Mouse (Mus musculus) bone marrow, adult 2 months (tissue): ENCODE results near the gene Pgam1.

Source experiments
- CTCF ChIP-seq: fragments of 200-500 bp; IDR thresholded peaks from 2 replicates; pipeline ENCODE4 v1.5.1; 2011; ENCODE audit warnings: low read length, control low read depth; ENCODE audit not compliant: control insufficient read depth, insufficient read depth
- POLR2A ChIP-seq: fragments of 200-500 bp; IDR thresholded peaks from 2 replicates; pipeline ENCODE4 v1.6.1; 2011; ENCODE audit warnings: low read depth, mild to moderate bottlenecking, control low read depth, low read length, borderline replicate concordance; ENCODE audit not compliant: control insufficient read depth

- TF ChIP-seq POLR2A, result no peak
- no peak for TF ChIP-seq CTCF
These were observed 16.8 kb upstream of the Pgam1 start for GRCm38 (mm10) chr19:41894959-41895358.
